Mouse (Mus musculus) limb, embryonic 14.5 days (tissue): ENCODE data around the gene Elane. TPM values are rescaled to one million over a fixed set of nuclear protein-coding genes. Genes with fewer than 3 reads are reported as not detected.

Experiments
- ATAC-seq: fragments of 200-750 bp; cut with Nextera tagmentation; 2 replicates; pipeline ENCODE4 v1.8.0; 2017; ENCODE audit warnings: low read depth, moderate number of reproducible peaks, moderate TSS enrichment; ENCODE audit not compliant: low FRiP score
- DNase-seq: peaks from one replicate; pipeline ENCODE4 v3.0.0-alpha.2; 2015; ENCODE audit warnings: low spot score
- H3K27ac ChIP-seq: fragments of 300-500 bp; sonication (generic); replicated peaks from 2 replicates; pipeline ENCODE4 v1.5.1; 2014; ENCODE audit warnings: low read depth, mild to moderate bottlenecking, low read length, moderate library complexity, mixed read lengths
- H3K27me3 ChIP-seq: fragments of 300-500 bp; sonication (generic); 2 replicates; pipeline ENCODE4 v1.6.1; 2014; ENCODE audit warnings: low read length, mixed read lengths; ENCODE audit not compliant: control insufficient read depth, insufficient read depth
- H3K36me3 ChIP-seq: fragments of 300-500 bp; sonication (generic); 2 replicates; pipeline ENCODE4 v1.6.1; 2014; ENCODE audit warnings: mild to moderate bottlenecking, low read length, moderate library complexity, mixed read lengths; ENCODE audit not compliant: control insufficient read depth, insufficient read depth
- H3K4me1 ChIP-seq: fragments of 300-500 bp; sonication (generic); 2 replicates; pipeline ENCODE4 v1.6.1; 2014; ENCODE audit warnings: antibody characterized with exemption, low read length, mixed read lengths; ENCODE audit not compliant: control insufficient read depth, insufficient read depth
- H3K4me2 ChIP-seq: fragments of 300-500 bp; sonication (generic); replicated peaks from 2 replicates; pipeline ENCODE4 v1.6.1; 2014; ENCODE audit warnings: low read depth, mild to moderate bottlenecking, low read length, moderate library complexity; ENCODE audit not compliant: severe bottlenecking
- H3K4me3 ChIP-seq: fragments of 300-500 bp; sonication (generic); replicated peaks from 2 replicates; pipeline ENCODE4 v1.5.1; 2014; ENCODE audit warnings: low read length
- H3K9ac ChIP-seq: fragments of 300-500 bp; sonication (generic); 2 replicates; pipeline ENCODE4 v1.6.1; 2014; ENCODE audit warnings: mild to moderate bottlenecking, low read depth, low read length, moderate library complexity; ENCODE audit not compliant: severe bottlenecking
- H3K9me3 ChIP-seq: fragments of 300-500 bp; sonication (generic); 2 replicates; pipeline ENCODE4 v1.6.1; 2016; ENCODE audit warnings: low read length; ENCODE audit not compliant: control insufficient read depth
- POLR2A ChIP-seq: fragments of 200-500 bp; IDR thresholded peaks from 2 replicates; pipeline ENCODE4 v1.8.0; 2012; ENCODE audit warnings: inconsistent platforms, mild to moderate bottlenecking, moderate library complexity, borderline replicate concordance; ENCODE audit not compliant: insufficient read depth, insufficient read length; ENCODE audit errors: extremely low read depth
- WGBS: fragments of 180-500 bp; shearing (Covaris S2); extraction: QIAGEN DNeasy Blood & Tissue Kit; methylation state at CpG from one replicate; pipeline ENCODE4 v1.1.7; 2014; 5-methylcytosine and 5-hydroxymethylcytosine counted together
- polyA plus RNA-seq, 2 experiments: library from polyadenylated mRNA; depleted of rRNA in 1 of 2; stranded (reverse) in 1 of 2; unstranded in 1 of 2; fragments of >200 nt; fragmentation: Nextera tagmentation in 1 of 2; extraction: Ambion mirVana in 1 of 2; gene quantifications; 2 replicates each; pipeline versions ENCODE4 v1.2.1 to v1.2.3; 2012 to 2014

Elane gene
- polyA plus RNA-seq (2012; rRNA removed) (0.35 and 1.8 TPM in 2 replicates), polyA plus RNA-seq (2014; fragmentation: Nextera tagmentation; extraction: Ambion mirVana) (0.62 and 1.2 TPM in 2 replicates)

DNA sequence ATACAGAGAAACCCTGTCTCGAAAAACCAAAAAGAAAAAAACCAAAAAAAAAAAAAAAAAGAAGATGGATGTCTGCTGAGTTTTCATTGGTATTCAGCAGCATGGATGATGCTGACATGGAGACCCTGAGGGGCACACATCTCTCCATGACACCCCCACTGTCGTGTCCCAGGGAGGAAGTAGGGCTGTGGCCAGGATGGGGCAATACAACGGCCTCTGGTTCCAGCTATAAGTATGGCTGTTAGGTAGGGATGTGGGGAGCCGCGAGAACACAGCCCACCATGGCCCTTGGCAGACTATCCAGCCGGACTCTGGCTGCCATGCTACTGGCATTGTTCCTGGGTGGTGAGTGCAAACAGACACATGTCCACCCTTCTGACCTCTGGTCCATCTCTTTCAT, at the start of gene Elane:
Elane (plus strand) TSS at position 194 of the 400 bp plus-strand sequence.
- no peak within 1 kb of the TSS for H3K4me3 ChIP-seq
- no peaks in the 10 kb centered on the region for H3K9me3 ChIP-seq
- no peak within 1 kb of the TSS for H3K27ac ChIP-seq
- ATAC-seq (no peak), DNase-seq (no peak)
- peaks cover 6% of the 10 kb centered on the region; the same call in 1 of the 2 replicates for H3K4me1 ChIP-seq
- H3K4me2 ChIP-seq: no peak within 1 kb of the TSS
- no peaks in the 10 kb centered on the region for H3K27me3 ChIP-seq
- no peak within 1 kb of the TSS for H3K9ac ChIP-seq
- TF ChIP-seq POLR2A: no peak
- H3K36me3 ChIP-seq: no peaks in the 10 kb centered on the region
- WGBS: 85% methylated on average over 6 of the region's 6 CpGs

DNA sequence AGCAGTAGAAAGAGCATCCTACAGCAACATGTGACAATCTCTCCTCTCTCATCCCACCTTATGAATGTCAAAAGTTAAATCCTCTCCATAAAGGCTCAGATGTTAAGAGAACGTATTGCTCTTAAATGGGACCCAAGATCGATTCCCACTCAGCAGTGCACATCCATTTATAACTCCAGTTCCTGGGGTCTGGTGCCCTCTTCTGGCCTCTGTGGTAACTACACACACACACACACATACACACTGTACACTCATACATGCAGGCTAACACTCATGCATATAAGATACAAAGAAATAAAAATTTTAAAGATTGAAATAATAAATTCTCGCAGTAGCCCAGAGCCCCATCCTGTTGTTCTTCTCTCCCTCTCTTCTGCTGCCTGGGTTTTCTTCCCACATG, 49.1 kb upstream of the Elane start:
- DNase-seq (no peak), ATAC-seq (no peak)
- Histone ChIP-seq H3K4me3 (no peak overlapping the region), H3K4me2 (no peak overlapping the region), H3K27ac (no peak overlapping the region), H3K9me3 (no peaks in the 10 kb centered on the region), H3K9ac (no peak overlapping the region), H3K36me3 (no peaks in the 10 kb centered on the region), H3K27me3 (no peaks in the 10 kb centered on the region), H3K4me1 (peaks cover 12% of the 10 kb centered on the region; the same call in 1 of the 2 replicates)
- TF ChIP-seq POLR2A: no peak
- 98% methylated on average over 3 of the region's 3 CpGs for WGBS

- no peak for TF ChIP-seq POLR2A
- Histone ChIP-seq H3K9ac (no peak overlapping the region), H3K27me3 (no peaks in the 10 kb centered on the region), H3K4me2 (no peak overlapping the region), H3K9me3 (no peaks in the 10 kb centered on the region), H3K4me3 (no peak overlapping the region), H3K4me1 (peaks cover 21% of the 10 kb centered on the region), H3K27ac (no peak overlapping the region), H3K36me3 (no peaks in the 10 kb centered on the region)
- DNase-seq: no peak
- 53% methylated on average over 2 of the region's 2 CpGs for WGBS
- no peak for ATAC-seq
Observed at GRCm38 (mm10) chr10:79838151-79838550, 47.9 kb upstream of the Elane start.

GRCm38 (mm10) chr10:79840091-79840490, 46.0 kb upstream of the Elane start:
- no peak for TF ChIP-seq POLR2A
- ATAC-seq (no peak), DNase-seq (no peak)
- Histone ChIP-seq H3K36me3 (no peaks in the 10 kb centered on the region), H3K4me2 (peak overlapping the region; percentile 83; the same call in 1 of the 2 replicates), H3K4me1 (peaks cover 27% of the 10 kb centered on the region), H3K9ac (no peak overlapping the region), H3K27ac (peak overlapping the region; percentile 94), H3K4me3 (peak overlapping the region; percentile 40; the same call in 1 of the 2 replicates), H3K9me3 (no peaks in the 10 kb centered on the region), H3K27me3 (no peaks in the 10 kb centered on the region)
- 87% methylated on average over 3 of the region's 3 CpGs for WGBS

GRCm38 (mm10) chr10:79840644-79841551, 45.1 kb upstream of the Elane start:
- peak; percentile 94 for ATAC-seq
- under 1% methylated on average over 23 of the region's 24 CpGs for WGBS
- Histone ChIP-seq H3K9ac (peak overlapping the region; percentile 51), H3K4me3 (peak overlapping the region; percentile 40), H3K27ac (peak overlapping the region; percentile 94), H3K4me1 (peaks cover 27% of the 10 kb centered on the region), H3K27me3 (no peaks in the 10 kb centered on the region), H3K9me3 (no peaks in the 10 kb centered on the region), H3K4me2 (peak overlapping the region; percentile 83), H3K36me3 (no peaks in the 10 kb centered on the region)
- peak; percentile 39; the same call in 1 of the 2 replicates for TF ChIP-seq POLR2A
- peak; percentile 90 for DNase-seq
